ENCODE assay signal across 14 mouse cellular contexts in genomic region chr5:139702236-139702635, GRCm38 (mm10). TPM values are rescaled to one million over a fixed set of nuclear protein-coding genes. Genes with fewer than 3 reads are reported as not detected.
DNase-seq lines count a peak whose midpoint lies in the region; ATAC-seq and TF ChIP-seq lines count a peak whose summit lies in the region.
"Had no signal": no experiment of that assay in that cellular context is flagged by ENCODE, and none has a peak within 500 bp of the region (broad histone marks: within the 10 kb centered on the region; RNA-seq: fewer than 3 reads in every experiment).

No protein-coding gene starts in this region.

- no peak overlapping the region for H3K27ac ChIP-seq in heart, embryonic 11.5 days (ENCODE audit: low read depth, low read length)
- no peak overlapping the region for H3K27ac ChIP-seq in lung, embryonic 14.5 days (ENCODE audit: low read depth)
- H3K27ac ChIP-seq: limb, embryonic 13.5 days; neural tube, embryonic 15.5 days had no signal

- peak; percentile 56 for ATAC-seq in heart, embryonic 11.5 days (replicated peaks; ENCODE audit: insufficient number of reproducible peaks, low FRiP score, low TSS enrichment)
- peak; percentile 56 for ATAC-seq in lung, embryonic 14.5 days (ENCODE audit: insufficient read depth)
- ATAC-seq in megakaryocyte progenitor cell, adult 5-6 weeks (replicated peaks; ENCODE audit: poor library complexity) = peak; percentile 88

- H3K9ac ChIP-seq in heart, embryonic 11.5 days (ENCODE audit: low read depth, low read length) = no peak overlapping the region
- H3K9ac ChIP-seq in lung, embryonic 14.5 days = no peak overlapping the region
- H3K9ac ChIP-seq: limb, embryonic 13.5 days; neural tube, embryonic 15.5 days had no signal

- intact Hi-C loops in heart, postnatal 25 days (cut with DNase I) = no loop called here

- no peaks in the 10 kb centered on the region for H3K36me3 ChIP-seq in heart, embryonic 11.5 days (ENCODE audit: control insufficient read depth, insufficient read depth, low read length)
- H3K36me3 ChIP-seq in lung, embryonic 14.5 days (ENCODE audit: insufficient read depth) = peaks cover 3% of the 10 kb centered on the region; the same call in 1 of the 2 replicates

- no peaks in the 10 kb centered on the region for H3K27me3 ChIP-seq in heart, embryonic 11.5 days (ENCODE audit: control insufficient read depth, insufficient read depth, low read length)
- no peaks in the 10 kb centered on the region for H3K27me3 ChIP-seq in lung, embryonic 14.5 days (ENCODE audit: insufficient read depth, low read length)
- H3K27me3 ChIP-seq: limb, embryonic 13.5 days had no signal

- peaks cover 6% of the 10 kb centered on the region; the same call in 1 of the 2 replicates for H3K4me1 ChIP-seq in heart, embryonic 11.5 days (ENCODE audit: control insufficient read depth, insufficient read depth, low read length)
- H3K4me1 ChIP-seq in lung, embryonic 14.5 days (ENCODE audit: insufficient read depth) = no peaks in the 10 kb centered on the region
- H3K4me1 ChIP-seq: limb, embryonic 13.5 days; neural tube, embryonic 15.5 days had no signal

- H3K4me3 ChIP-seq in heart, embryonic 11.5 days (ENCODE audit: low read depth, low read length) = no peak overlapping the region
- no peak overlapping the region for H3K4me3 ChIP-seq in lung, embryonic 14.5 days (ENCODE audit: low read depth, low read length)
- H3K4me3 ChIP-seq: erythroblast, embryonic 14.5 days; limb, embryonic 13.5 days; neural tube, embryonic 15.5 days had no signal

- no peak for TF ChIP-seq CTCF in lung, embryonic 14.5 days (IDR thresholded peaks at IDR 0.05; ENCODE audit: low read depth)

- peak overlapping the region; percentile 27 for H3K4me2 ChIP-seq in heart, embryonic 11.5 days
- H3K4me2 ChIP-seq in lung, embryonic 14.5 days = no peak overlapping the region
- H3K4me2 ChIP-seq: limb, embryonic 13.5 days; neural tube, embryonic 15.5 days had no signal

- no peaks in the 10 kb centered on the region for H3K9me3 ChIP-seq in heart, embryonic 11.5 days (replicated peaks; ENCODE audit: control insufficient read depth, low read length)
- H3K9me3 ChIP-seq in lung, embryonic 14.5 days (ENCODE audit: low read depth, low read length) = no peaks in the 10 kb centered on the region
- H3K9me3 ChIP-seq: limb, embryonic 13.5 days; neural tube, embryonic 15.5 days had no signal

- WGBS in heart, embryonic 11.5 days (ENCODE audit: insufficient replicate concordance) = 19% methylated on average over 10 of the region's 10 CpGs
- 20% methylated on average over 10 of the region's 10 CpGs for WGBS in lung, embryonic 14.5 days

- DNase-seq in heart, postnatal 25 days (ENCODE audit: low spot score) = no peak
- DNase-seq in lung, embryonic 14.5 days = peak; percentile 23
- DNase-seq in lung, postnatal 10 days = no peak
- peak; percentile 54 for DNase-seq in liver
- no peak for DNase-seq in gastrocnemius, adult 8-10 months (ENCODE audit: low spot score in 2 of 2)
- no peak for DNase-seq in thymus, postnatal 36 days
- DNase-seq: adrenal gland, adult 8-10 months; kidney, postnatal 14 days; layer of hippocampus, postnatal 36 days had no signal

RNA-seq across cellular contexts. Expression of gene Micall2, which starts 33.9 kb away (rescaled TPM):
- polyA plus RNA-seq in heart, embryonic 11.5 days (2014; fragmentation: Nextera tagmentation; extraction: Ambion mirVana) = 2.4 and 3.8 TPM in 2 replicates
- total RNA-seq in heart, postnatal 25 days (2021) = 1 to 10 TPM; 2.7 to 3.2 TPM
- 3.0 and 4.8 TPM in 2 replicates for polyA plus RNA-seq in lung, embryonic 14.5 days (2014; fragmentation: Nextera tagmentation; extraction: Ambion mirVana)
- 7.0 and 8.0 TPM in 2 replicates for total RNA-seq in megakaryocyte progenitor cell, adult 5-6 weeks (2015)
- 2.5 and 3.9 TPM in 2 replicates for total RNA-seq in megakaryocyte progenitor cell, adult 5-6 weeks (2017)
- total RNA-seq in gastrocnemius, adult 8-10 months (2022) = under 1 TPM; 0.24 to 0.74 (median 0.37) TPM

Comparison
In these comparisons a context has a peak if more than half of its experiments do, and no peak if none do; other contexts are left out.
1. DNase-seq: peak in lung, embryonic 14.5 days (single experiment) and liver (single experiment); none in heart, postnatal 25 days (single experiment), lung, postnatal 10 days (single experiment), gastrocnemius, adult 8-10 months (0 of 2) and thymus, postnatal 36 days (0 of 2).
2. Peak in every context shown above with its lines, with median percentiles within 50 percentile points of each other: ATAC-seq.